Mouse (Mus musculus) cerebellum, adult 8-10 months (tissue): ENCODE results near the gene Ddx23.

Experiments
- DNase-seq: peaks from one replicate; pipeline ENCODE4 v3.0.0; 2022

Gene Ddx23

DNA sequence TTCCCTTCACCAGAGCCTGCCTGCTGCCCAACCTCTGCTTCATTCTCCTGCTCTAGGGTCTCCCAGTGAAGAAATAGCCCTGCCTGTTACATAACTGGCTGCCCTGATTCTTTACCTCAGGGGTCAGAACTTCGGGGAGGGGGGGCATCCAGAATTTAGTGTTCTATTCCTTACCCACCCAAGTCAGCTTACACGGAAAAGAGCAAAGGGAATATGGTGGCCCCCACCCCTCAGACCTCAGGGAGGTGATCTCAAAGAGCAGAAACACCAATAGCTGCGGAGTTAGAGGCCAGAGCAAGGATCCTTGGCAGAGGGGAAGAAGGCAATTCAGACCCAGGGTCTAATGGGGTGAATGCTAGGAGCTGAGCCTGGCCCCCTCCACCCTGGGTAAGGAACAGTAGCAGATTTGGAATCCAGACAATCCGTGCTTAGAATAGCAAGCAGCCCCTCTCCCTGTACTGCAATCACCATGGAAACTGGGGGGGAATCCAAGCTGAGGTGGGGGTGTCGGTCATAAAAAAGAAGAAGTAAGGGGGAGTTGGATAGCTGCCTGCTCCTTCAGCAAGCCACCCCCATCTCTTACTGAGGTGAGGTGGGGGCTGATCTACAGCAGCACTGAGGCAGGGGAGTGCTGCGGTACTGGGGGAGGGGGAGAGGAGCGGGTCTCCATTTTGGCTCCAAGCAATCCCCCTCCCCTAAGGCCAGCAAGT lies 11.7 kb upstream of the Ddx23 start:
- DNase-seq = no peak

- DNase-seq = no peak
Measured at GRCm38 (mm10) chr15:98673732-98674131, 11.0 kb upstream of the Ddx23 start.

GRCm38 (mm10) chr15:98672592-98672991 lies 9.9 kb upstream of the Ddx23 start:
- DNase-seq = no peak

DNA sequence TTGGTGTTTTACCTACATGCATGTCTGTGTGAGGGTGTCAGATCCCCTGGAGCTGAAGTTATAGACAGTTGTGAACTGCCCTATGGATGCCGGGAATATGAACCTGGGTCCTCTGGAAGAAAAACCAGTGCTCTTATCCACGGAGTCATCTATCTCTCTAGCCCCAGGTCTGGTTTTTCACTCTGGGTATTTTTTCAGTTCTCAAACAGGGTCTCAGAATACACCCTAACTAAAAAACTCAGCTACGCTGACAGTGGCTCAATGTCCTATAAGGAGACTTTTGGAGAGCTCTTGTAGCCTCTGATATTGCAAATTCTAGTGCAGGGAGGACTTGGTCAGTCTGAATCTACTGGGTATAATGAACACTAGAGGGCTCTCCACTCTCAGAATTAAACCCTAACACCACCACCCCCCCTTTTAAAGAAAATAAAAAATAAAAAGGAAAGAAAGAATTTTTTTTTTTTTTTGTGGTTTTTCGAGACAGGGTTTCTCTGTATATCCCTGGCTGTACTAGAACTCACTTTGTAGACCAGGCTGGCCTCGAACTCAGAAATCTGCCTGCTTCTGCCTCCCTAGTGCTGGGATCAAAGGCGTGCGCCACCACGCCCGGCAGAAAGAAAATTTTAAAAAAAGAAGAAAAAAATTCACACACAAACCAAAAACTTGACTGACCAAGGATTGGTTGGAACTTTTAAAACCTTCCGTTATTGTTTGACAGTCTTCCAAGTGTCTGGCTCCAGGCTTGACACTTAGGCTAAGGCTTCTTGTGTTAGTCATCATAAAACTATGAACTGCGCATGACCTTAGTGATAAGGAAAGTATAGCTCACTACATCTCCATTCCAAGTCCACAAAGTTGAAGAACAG lies 1.6 kb upstream of the Ddx23 start:
- DNase-seq = no peak

DNA sequence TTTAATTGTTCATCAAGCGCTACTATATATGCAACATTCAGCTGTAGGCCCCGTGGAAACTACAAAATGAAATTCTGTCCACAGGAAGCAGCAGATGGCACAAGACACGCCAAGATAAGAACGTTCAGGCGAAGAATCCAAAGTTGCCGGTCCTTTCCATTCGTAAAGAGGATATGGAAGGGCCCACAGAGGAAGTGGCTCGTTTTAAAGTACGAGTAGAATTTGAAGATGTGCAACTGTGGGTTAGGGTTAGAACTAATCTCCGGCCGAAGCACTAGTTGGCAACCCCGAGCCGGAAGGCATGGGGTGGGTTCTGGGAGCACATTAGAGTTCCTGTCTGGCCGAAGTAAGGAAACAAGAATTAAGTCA lies 512 bp downstream of the Ddx23 start:
- DNase-seq = no peak

DNA sequence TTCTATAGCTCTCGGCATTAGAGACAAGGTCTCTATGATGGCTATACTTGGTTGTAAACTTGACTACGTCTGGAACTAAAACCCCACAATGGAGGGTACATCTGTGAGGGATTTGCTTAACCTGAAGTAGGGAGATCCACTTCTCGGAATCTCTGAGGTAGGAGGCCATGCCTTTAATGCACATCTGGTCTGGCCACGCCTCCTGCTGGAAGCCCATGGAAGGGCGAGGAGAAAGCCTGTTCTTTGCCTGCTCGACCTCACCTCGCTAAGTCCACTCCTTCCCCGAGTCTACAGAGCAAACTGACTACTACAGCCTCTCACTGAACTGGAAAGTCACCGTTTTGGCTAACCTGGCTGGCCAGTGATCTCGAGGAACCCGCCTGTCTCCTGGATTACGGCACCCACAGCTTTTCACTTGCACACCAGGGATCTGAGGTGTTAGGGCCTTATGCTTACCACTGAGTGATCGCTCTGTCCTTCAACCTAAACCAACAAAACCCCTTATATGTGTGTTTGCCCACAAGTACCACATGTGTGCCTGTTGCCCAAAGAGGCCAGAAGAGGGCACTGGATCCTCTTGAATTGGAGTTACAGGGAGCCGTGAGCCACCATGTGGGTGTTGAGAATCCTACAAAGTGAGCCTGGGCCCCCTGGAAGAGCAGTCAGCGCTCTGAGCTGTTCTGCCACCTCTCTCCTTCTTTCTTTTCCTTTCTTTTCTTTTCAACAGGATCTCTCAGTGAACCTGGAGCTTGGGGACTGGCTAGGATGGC lies 5.5 kb downstream of the Ddx23 start:
- no peak for DNase-seq

DNA sequence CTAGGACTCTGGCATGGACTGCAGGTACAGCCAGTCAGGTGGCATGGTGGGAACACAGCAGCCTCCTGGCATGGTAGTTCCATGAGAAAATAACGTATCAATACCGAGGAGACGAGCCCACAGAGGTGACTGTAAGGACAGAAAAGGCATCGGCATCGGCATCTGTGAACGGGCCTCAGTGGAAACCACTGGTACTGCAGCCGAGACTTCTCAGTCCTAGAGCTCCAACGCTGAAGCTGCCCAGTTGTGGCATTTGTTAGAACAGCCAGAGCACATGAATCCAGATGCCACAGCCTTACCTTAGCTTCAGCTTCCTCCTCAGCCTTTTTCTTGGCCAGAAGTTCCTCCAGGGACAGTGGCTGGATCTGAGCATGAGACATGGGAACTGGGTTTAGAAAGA lies 10.5 kb downstream of the Ddx23 start:
- no peak for DNase-seq

DNA sequence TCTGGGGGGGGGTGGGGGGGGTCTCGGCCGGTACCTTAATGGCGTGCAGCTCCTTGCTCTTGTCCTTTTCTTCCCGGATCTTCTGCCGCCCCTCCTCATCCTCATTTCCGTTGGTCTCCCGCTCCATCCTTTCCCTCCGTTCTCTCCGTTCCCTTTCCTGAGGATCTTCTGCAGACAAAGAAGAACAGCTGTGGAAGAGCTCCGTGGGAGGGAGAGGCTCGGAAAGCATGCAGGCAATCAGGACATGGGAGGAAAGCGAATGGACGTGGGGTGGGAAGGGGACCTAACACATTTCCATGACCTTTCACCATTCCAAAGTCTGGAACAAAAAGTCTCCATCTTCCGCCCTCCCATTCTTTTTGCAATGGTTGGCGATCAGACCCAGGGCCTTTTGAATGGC lies 11.3 kb downstream of the Ddx23 start:
- DNase-seq = no peak

DNA sequence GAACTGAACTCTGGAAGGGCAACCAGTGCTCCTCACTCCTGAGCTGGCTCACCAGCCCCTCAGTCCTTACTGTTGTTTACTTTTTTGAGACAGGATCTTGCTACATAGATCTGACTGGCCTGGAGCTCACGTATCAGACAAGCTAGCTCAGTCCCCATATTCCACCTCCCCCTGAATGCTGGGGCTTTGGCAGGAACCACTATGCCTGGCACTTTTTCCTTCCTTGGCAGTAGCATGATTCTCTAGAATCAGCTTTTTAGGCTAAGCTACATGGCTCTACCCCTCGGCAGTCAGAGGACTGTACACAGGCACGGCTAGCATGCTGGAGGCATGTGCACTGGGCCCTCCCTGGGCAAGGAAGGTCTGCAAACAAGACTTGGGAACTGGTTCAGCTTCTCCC lies 14.6 kb downstream of the Ddx23 start:
- no peak for DNase-seq

- DNase-seq = no peak
Measured at GRCm38 (mm10) chr15:98647308-98647707, 15.4 kb downstream of the Ddx23 start.

DNA sequence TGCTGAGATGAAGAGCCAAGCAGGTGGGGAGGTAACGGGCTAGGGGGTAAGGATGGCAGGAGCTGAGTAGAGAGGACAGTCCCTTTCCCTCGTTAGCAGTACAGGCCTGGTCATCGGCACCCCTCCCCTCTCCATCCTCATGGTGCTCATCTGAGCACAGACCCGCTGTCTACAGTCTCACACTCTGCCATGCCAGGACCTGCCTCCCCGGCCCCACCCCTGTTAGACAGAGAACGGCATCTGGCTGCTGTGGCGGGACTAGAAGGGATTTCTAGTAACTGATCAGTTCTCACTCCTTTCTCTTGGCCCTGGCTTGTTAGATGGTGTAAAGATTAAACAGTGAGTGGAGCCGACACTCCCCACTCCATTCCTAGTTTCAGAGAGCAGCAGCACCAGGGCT lies 16.0 kb downstream of the Ddx23 start:
- no peak for DNase-seq

DNA sequence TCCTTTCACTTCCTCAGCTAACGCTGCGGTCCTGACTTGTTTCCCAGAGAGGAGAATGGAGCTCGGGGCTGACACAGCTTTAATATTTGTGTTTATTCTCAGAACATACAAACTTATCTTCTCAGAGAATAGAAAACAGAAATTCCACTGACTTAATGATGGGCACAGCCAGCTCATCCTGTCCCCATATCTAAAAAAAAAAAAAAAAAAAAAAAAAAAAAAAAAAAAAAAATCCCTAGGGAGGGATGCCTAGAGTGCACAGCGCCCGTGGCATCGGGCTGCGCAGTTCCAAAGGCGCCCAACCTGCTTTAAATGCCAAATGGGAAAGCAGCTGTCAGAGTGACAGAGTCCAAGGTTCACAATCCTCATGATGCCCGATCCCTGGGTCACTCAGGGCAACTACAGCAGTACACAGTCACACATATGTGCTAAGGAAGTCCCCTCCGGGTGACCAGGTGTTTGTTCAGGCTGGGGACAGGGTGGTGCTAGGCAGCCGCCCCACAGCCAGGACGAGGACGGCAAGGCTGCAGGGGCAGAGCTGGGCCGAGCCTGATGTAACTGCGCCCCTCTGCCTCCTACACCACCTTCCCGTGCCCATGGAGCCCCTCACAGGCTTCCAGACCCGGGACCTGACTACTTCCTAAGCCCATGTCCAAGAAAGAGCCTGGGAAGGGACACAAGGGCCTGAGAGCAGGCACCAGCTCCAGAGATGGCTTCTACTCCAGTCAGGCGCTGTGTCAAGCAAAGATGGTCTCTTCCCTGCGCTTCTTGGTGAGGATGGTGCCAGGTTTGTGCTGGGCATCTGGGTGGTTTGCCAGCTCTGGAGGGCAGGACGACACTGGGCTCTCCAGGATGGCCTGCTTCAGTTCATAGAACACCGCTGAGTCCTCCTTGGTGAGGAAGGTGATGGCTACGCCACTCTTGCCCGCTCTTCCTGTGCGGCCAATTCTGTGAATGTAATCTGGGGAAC lies 17.4 kb downstream of the Ddx23 start:
- DNase-seq = no peak

DNA sequence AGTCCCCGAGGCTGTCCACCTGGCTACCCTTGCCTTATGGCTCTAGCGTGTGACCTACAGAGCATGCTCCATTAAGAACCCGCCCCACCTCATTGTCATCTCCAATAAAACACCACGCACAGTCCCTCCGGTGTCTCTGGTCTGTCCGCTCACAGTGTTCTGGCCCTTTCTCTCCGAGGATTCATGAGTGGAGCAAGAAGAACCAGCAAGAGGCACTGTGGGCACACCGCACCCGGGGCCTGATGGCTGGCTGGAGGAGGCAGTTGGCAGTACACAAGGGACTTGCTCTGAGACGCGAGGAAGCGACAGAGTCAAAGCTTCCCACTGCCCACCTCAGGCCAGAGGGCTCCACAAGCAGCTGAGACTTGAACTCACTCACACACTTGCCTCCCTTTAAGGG lies 18.3 kb downstream of the Ddx23 start:
- no peak for DNase-seq

- no peak for DNase-seq
Measured at GRCm38 (mm10) chr15:98640157-98640556, 22.5 kb downstream of the Ddx23 start.

DNA sequence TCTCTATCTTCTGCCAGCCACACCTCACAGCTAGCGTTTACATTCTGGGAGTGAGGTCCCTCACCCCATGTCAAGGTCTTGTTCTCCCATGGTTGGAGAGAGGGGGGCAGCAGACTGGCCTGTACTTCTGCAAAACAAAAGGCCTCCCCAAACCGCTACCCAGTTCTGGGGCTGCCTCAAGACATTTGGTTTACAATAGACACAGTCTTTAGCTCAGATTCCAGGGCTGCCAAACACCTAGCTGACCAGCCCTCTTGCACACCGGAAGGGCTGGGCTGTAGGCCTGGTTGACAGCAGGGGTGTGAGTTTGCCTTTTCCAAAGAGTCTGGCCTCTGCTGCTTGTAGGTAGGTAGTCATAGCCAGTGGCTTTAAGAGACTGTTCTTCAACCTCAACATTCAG lies 25.5 kb downstream of the Ddx23 start:
- no peak for DNase-seq

- no peak for DNase-seq
Measured at GRCm38 (mm10) chr15:98636517-98636916, 26.2 kb downstream of the Ddx23 start.

DNA sequence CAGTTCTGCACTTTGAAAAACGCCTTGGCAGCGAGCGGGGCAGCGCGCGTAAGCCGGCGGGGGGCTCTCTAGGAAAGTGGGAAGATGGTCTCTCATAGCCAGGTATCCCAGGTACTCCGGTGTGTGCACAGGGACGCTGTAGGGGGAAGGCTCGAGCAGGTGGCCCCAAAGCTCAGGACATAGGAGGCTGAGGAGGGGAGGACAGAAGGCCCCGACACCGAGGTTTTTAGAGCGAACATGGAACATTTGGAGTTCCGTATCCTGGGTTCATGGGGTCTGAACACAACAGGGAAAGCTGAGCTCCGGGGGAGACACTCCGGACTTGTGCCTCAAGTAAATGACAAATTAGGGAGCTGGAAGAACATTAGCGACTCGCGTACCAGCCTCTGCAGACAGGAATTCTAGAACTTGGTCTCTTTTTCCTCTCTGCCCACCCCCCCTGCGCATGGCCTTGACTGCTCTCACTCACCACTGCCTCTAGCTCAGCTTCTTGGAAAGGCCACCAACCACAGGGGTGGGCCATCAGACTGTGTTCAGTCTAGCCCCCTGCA lies 27.3 kb downstream of the Ddx23 start:
- DNase-seq = no peak

DNA sequence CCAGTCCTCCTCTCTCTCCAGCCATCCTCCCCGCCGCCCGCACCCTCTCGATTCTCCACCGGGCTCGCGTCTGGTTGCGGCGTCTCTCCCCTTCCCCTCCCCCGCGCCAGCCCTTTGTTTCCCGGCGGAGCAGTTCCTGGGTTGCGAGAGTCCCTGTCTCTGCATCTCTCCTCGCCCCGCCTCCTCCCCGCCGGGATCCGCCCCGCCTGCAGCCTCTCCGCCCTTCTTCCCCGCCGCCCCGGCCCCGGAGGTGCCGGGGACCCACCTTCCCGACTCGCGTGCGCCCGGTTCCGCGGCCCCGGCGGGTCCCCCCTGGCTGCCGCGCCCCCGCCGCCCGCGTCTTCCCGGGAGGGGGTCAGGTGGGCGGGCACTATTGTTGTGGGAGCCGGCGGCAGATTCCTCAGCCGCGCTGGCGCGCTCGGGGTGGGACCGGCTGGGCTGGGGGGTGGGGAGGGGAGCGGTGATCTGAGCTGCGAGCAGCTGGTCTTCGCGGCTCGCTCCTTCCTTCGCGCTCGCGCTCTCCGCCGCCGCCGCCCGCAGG lies 28.1 kb downstream of the Ddx23 start:
- peak; percentile 75 for DNase-seq

DNA sequence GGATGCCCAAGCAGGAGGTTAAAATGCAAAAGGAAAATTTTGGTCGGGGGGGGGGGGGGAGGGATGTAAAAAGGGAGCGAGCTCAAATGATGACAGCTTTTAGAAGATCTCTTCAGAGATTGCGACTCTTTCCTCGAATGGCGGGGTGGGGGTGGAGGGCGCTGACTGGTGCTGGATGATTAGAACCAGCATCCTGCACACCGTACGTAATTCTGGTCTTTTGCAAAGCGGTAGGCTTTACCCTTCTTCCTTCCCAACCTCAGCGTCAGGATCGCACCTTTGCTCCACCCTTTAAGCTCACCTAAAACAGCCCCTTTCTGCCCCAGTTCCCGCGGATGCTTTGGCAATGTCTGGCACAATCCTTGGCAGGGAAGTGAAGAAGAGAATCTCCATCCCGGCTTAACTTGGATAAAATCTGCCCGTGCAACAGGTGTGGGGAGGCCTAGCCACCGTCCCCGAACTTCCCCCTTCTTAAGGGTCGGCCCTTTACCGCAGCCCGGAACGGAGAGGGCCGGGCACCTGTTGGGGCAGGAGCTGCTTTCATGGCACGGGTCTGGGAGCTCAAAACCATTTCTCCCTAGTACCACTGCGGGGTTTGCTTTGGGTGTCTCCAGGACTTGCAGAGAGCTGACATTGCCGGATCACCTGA lies 28.7 kb downstream of the Ddx23 start:
- DNase-seq = peak; percentile 36

DNA sequence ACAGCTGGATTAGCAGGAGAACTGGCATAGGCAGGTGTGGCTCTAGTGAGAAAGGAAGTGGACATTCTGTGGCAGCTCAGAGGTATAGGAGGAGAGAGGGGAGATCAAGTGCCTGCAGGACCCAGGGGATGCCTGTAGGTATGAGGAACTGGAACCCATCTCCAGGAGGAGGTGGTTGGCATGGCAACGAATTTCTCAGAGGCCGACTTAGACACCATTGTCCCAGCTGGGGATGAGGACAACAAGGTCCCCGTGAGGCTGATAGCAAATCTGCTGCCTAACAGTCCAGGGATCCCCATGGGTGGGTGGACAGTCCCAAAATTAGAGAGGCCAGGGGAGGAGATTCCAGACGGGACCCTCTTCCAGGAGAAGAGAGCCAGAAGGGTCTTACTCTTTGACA lies 29.8 kb downstream of the Ddx23 start:
- DNase-seq = no peak

GRCm38 (mm10) chr15:98632107-98632744 lies 30.5 kb downstream of the Ddx23 start:
- DNase-seq = no peak
